Mouse (Mus musculus) layer of hippocampus, adult 18-20 months (tissue): ENCODE measurements around the gene Oat. TPM values are rescaled to one million over a fixed set of nuclear protein-coding genes. Genes with fewer than 3 reads are reported as not detected.

Experiments
- DNase-seq, 2 experiments: peaks; one replicate each; pipeline ENCODE4 v3.0.0; 2022; ENCODE audit warnings: low spot score in 2 of 2
- long read RNA-seq: library from polyadenylated mRNA; stranded (forward); transcript quantifications from one replicate; pipeline ENCODE4 v2.0.0, GENCODE M21; 2021
- total RNA-seq, 2 experiments: library from RNA; stranded (reverse); gene quantifications; 2 replicates each; pipeline ENCODE4 v1.2.3; 2021

Gene Oat
- total RNA-seq, result 100 to 1,000 TPM in 1 of 2 experiments, 10 to 100 TPM in 1; 98.8 to 103 TPM
- long read RNA-seq, transcript Oat-201 (10 exons, 2,152 nt), result major isoform, 73 of 79 reads
- long read RNA-seq, partial matches to known transcripts, result 4 of 79 reads
- long read RNA-seq, other reads (novel, unspliced or antisense), result 2 of 79 reads

- peak; percentile 90 to 96 for DNase-seq
Measured at GRCm38 (mm10) chr7:132576116-132576650, at the start of gene Oat. Gene Oat (minus strand): TSS chr7:132576398.

- no peak for DNase-seq
Measured at GRCm38 (mm10) chr7:132624161-132624560, 48.0 kb upstream of the Oat start.

DNA sequence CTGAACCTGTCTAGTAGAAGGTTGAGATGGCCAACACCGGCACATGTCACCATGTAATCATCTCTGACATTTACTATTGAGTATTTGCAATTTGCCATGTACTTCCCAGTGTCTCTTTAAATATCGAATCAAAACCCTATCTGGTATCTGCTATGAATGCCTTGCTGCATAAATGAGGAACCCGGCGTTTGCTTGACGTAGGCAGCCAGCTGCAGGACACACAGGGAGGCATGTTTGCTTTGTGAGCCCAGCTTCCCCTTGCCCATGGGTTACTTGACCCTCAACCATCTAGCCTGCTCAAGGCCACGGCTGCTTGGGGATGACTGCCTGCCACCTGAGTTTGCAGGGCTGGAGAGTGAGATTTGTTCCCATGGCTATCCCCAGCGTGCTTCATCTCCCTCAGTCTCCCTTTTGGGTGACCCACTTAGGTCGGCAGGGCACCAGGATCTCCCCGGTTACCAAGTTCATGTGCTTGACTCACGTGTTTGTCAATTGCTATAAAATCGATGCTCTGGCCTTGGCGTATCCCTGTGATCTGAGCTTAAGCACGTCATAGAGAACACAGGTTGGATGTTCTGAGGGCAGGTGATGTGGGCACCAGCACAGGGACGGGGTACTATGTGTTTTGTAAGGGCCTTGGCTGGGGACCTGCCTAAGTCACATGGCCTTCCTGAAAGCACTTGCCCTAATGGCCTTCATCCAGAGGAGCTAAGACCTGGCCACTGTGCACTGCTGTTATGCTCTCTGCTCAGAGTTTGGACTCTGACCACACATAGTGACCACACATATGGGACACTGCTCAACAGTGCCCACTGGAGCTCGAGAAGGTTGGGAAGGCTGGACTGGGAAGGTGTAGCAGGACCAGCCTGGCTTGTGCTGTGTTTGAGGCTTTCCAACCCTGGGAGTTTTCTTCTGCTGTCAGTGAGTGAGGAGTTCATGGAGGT, 44.0 kb upstream of the Oat start:
- no peak for DNase-seq

- DNase-seq, result no peak
Measured at GRCm38 (mm10) chr7:132619549-132619948, 43.4 kb upstream of the Oat start.

GRCm38 (mm10) chr7:132617021-132617564, 40.9 kb upstream of the Oat start:
- DNase-seq, result no peak

DNA sequence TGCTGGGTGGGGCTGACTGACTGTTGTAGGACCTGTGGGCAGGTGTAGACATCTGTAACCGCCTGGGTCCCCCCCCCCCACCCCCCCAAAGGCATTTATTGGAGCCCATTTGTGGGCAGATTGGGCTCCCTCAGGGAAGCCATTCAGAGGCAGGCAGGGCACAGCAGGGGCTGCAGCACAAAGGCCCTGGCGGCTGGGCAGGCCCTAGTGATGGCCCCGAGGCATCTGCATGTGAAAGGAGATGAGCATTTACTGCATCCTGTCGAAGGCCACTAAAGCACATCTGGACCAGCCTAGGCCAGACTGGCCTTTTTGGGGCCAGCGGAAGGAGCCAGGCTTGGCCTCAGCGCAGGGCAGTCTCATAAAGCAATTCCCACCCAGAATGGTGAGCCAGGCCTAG, 40.2 kb upstream of the Oat start:
- DNase-seq, result no peak

DNA sequence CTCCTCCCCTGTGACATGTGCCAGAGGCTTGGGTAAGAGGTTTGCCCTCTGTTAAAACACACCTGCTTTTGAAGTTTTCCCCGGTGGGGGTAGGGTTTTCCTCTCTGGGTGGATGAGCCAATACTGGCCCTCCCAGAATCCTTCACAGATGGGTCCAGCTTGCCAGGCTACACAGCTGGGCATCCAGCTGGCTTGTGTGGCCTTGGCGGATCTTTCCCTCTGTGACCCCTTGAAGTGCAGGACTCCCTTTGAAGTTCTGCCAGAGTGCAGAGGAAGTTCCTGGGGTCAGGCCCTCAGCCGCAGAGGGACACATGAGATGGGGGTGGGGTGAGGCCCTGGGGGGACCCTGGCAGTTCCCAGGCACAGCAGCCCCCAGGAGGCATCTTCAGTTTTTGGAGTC, 39.1 kb upstream of the Oat start:
- no peak for DNase-seq

DNA sequence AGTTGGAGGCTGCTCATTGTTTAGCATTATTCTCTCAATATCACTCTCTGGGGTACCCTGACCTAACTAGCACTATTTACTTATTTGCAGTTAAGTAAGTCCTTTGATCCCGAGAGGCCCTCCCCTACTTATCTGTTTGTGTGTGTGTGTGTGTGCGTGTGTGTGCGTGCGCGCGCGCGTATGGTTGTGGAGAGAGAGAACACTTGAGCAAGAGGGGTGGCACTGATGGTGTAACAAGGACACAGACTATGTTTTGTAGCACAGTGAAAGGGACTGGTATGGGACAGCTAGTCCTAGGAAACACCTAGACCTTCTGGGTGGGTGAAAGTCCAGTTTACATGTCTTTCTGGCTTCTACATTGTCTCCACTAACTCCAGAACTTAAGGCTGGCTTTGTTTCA, 35.3 kb upstream of the Oat start:
- DNase-seq, result no peak

- DNase-seq, result peak; percentile 70 to 85
Measured at GRCm38 (mm10) chr7:132610468-132611318, 34.5 kb upstream of the Oat start, which contains the start of gene Lhpp. Gene Lhpp (plus strand): TSS chr7:132610638.

GRCm38 (mm10) chr7:132608316-132609020, 32.3 kb upstream of the Oat start:
- no peak for DNase-seq

DNA sequence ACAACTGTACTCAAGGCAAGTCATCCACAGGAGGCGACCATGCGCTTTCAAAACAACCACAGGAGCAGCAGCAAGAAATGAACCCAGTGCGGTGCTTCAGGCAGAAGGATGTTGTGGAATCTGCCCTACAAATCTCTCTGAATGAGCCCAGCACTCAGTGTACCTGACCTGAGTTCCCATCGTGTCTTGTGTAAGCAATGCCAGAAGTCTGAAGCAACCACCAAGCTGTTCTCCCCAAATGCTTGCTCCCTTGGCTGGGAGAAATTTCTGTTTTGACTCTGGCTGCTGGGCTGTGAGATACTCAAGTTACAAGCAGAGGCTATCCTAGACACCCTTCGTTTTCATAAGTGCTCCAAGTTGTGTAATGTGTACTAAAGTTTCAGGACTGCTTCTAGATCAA, 29.5 kb upstream of the Oat start:
- DNase-seq, result peak in 1 of 2 experiments; percentile 23

DNA sequence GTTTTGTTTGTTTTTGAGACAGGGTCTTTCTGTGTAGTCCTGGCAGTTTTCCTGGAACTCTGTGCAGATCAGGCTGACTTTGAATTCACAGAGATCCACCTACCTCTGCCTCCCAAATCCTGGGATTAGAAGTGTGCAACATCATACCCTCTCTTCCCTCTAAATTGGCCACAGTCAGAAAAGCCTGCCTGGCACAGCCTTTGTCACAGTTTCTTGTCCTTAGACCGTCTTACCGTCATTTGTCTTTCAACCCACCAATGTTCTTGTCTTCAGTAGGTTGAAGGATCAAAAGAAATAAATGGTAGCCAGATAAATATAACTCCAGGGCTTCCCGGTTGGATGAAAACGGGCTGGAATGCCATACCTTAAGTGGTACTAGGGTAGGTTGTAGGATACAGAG, 28.5 kb upstream of the Oat start:
- no peak for DNase-seq

DNA sequence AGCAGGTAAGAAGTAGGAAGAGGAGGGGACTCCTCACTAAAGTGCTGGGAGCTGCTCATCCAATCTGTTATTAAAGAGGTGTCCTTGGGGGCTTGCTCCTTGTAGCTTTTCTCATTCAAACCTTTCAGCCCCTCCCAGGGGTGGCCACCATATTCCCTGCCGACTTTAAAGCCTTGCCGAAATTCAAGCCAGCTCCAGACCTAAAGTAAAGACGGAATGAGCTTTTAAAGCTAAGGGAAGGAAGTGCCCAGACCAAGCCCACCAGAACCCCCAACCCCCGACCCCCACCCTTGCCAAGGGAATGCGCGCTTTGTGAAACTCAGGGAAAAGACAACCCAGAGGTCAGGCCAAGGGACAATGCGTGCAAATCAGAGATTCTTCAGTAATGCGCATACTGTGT, 24.7 kb upstream of the Oat start:
- DNase-seq, result no peak

DNA sequence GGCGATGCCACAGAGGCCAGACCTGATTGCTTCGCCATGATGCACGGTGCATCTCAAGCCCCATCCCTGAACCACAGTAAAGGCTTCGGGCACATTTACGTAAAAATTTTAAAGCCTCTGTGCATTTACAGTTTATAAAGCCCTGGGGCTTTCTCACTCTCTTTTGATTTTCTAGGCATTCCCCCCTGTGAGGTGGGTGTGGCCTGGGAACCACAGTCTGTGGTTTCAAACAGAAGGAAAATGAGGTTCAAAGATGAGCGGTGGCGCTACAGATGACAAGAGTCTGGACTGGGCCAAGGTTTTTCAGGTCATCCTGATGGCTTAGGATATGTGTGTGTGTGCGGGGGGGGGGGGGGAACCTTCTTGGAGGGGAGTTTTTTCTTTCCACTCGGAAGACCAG, 23.8 kb upstream of the Oat start:
- no peak for DNase-seq

DNA sequence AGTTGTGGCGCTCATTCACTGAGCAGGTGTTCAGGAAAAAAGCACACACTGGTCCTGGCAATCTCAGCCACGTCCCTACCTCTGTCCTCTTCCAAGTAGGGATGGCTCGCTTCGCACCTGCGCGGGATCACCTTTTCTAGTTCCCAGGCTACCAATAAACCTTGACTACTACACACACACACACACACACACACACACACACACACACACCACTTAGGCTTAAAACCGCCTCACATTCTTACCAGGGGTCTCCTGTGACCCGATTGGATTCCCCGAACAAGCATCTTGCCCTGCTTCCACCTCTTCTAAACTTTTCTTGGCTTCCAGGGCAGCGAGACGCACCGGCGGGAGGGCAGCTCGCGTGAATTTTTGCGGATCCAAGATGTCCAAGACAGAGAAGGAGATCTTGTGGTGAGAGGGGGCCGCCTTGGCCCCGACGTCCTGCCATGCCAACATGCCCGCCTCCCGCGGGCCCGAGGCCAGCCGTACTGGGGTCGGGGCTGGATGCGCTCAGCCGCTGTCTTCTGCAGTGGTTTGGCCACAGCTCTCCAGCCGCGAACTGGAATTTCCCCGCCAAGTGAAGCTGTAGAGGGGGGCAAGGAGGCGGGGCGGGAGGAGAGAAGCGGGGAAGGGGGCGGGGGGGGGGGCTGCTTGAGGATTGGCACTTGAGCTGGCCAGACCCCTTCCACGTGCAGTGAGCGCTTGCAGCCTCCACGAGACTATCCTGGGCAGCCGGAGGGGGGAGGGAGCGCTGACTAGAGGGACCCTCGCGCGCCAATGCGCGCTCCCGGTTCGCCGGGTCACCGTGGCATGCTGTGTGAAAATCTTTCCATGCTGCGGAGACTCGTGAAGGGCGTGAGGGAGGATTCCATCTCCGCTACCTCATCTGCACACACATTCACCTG, 23.1 kb upstream of the Oat start, which contains the start of gene Nkx1-2:
Gene Nkx1-2 (minus strand): TSS at position 567 of the 905 bp plus-strand sequence.
- DNase-seq, result no peak

DNA sequence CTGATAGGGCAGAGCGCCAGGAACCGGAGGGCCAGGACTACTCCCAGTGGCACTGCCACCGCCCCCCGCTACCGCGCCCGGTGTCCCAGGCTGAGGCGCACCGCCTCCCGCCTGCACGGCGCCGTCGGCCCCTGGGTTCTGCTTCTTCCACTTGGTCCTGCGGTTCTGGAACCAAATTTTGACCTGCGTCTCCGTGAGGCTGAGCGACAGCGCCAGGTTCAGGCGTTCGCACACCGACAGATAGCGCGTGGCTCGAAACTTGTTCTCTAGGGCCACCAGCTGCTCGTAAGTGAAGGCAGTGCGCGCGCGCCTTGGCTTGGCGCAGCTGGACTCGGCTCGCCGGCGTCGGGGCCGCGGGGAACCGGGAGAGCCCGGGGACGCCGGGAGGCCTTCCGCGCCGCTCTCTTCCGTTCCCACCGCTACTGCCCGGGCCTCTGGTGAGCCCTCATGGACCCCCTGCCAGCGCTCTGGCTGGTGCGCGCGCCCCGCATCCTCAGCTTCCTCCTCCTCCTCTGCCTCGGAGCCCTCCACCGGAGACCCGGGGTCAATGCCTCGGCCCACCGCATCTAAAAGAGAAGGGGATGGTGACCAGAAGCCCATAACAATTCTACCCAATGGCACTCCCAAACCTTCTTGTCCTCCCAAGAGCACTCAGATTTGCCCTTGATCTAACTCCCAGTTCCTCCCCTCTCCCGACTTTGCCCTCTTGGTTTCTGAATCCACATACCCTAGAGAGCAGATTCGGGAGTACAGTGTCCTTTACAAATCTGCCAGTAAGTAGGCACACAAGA, 21.2 kb upstream of the Oat start:
- no peak for DNase-seq

- no peak for DNase-seq
Measured at GRCm38 (mm10) chr7:132596557-132597250, 20.5 kb upstream of the Oat start.

DNA sequence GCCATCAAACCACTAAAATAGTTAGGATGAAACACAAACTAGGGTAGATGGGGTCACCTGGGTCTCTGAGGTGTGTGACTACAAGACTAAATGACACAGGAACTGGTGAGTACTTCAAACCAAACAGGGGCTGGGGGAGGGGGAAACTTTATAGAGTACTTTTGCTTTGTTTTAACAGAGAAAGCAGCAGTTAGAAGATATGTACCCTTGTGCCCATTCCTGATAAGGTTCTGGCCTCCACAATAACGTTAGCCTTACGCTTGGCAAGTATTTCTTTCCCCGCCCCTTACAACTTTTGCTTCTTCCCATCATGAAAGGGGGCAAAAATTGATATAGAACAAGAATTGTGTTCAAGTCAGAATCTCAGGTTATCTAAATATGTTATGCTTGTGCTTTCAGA, 19.6 kb upstream of the Oat start:
- DNase-seq, result no peak
